Mouse (Mus musculus) liver, postnatal 0 days (tissue): Measurements from ENCODE around the gene Odf3. TPM values are rescaled to one million over a fixed set of nuclear protein-coding genes. Genes with fewer than 3 reads are reported as not detected.
A peak's percentile ranks its signal among the peaks of the same experiment; 100 is the strongest.

Experiments
- ATAC-seq: fragments of 200-750 bp; cut with Nextera tagmentation; 2 replicates; pipeline ENCODE4 v1.8.0; 2017; ENCODE audit warnings: mild to moderate bottlenecking, moderate library complexity
- DNase-seq: peaks from one replicate; pipeline ENCODE4 v3.0.0-alpha.2; 2016
- H3K27ac ChIP-seq: fragments of 300-500 bp; sonication (generic); 2 replicates; pipeline ENCODE4 v1.5.1; 2014; ENCODE audit warnings: antibody characterized with exemption, moderate library complexity, mild to moderate bottlenecking, low read depth
- H3K27me3 ChIP-seq: fragments of 300-500 bp; sonication (generic); 2 replicates; pipeline ENCODE4 v1.6.1; 2014; ENCODE audit warnings: low read length, control low read depth, mixed read lengths; ENCODE audit not compliant: insufficient read depth
- H3K36me3 ChIP-seq: fragments of 300-500 bp; sonication (generic); replicated peaks from 2 replicates; pipeline ENCODE4 v1.6.1; 2014; ENCODE audit warnings: mild to moderate bottlenecking, control low read depth, low read length, moderate library complexity, mixed read lengths; ENCODE audit not compliant: insufficient read depth
- H3K4me1 ChIP-seq: fragments of 300-500 bp; sonication (generic); 2 replicates; pipeline ENCODE4 v1.6.1; 2014; ENCODE audit warnings: antibody characterized with exemption, mild to moderate bottlenecking, control low read depth; ENCODE audit not compliant: insufficient read depth
- H3K4me2 ChIP-seq: fragments of 300-500 bp; sonication (generic); 2 replicates; pipeline ENCODE4 v1.6.1; 2014; ENCODE audit warnings: low read depth, mild to moderate bottlenecking, low read length, moderate library complexity, mixed read lengths
- H3K4me3 ChIP-seq: fragments of 300-500 bp; sonication (generic); 2 replicates; pipeline ENCODE4 v1.5.1; 2014; ENCODE audit warnings: low read depth, low read length
- H3K9ac ChIP-seq: fragments of 300-500 bp; sonication (generic); replicated peaks from 2 replicates; pipeline ENCODE4 v1.6.1; 2014; ENCODE audit warnings: mild to moderate bottlenecking, moderate library complexity
- H3K9me3 ChIP-seq: fragments of 300-500 bp; sonication (generic); 2 replicates; pipeline ENCODE4 v1.6.1; 2016; ENCODE audit warnings: mild to moderate bottlenecking, control low read depth, low read length, mixed read lengths
- CTCF ChIP-seq: sonication (generic); IDR thresholded peaks from 2 replicates; pipeline ENCODE4 v1.5.1; 2016; ENCODE audit warnings: antibody characterized with exemption, low read depth
- EP300 ChIP-seq: IDR thresholded peaks from 2 replicates; pipeline ENCODE4 v1.6.1; 2016; ENCODE audit warnings: antibody characterized with exemption, low read depth, mild to moderate bottlenecking
- WGBS: fragments of 180-500 bp; shearing (Covaris S2); extraction: QIAGEN DNeasy Blood & Tissue Kit; methylation state at CpG from one replicate; pipeline ENCODE4 v1.1.7; 2014; ENCODE audit not compliant: insufficient replicate concordance; 5-methylcytosine and 5-hydroxymethylcytosine counted together
- polyA plus RNA-seq: library from polyadenylated mRNA; unstranded; fragments of >200 nt; fragmentation: Nextera tagmentation; extraction: Ambion mirVana; gene quantifications from 2 replicates; pipeline ENCODE4 v1.2.1, GENCODE M21; 2015

Gene Odf3
- not detected in 2 replicates for polyA plus RNA-seq

GRCm38 (mm10) chr7:140847755-140848580 lies at the start of gene Odf3:
Gene Odf3 (plus strand): TSS chr7:140847805.
- peaks cover 7% of the 10 kb centered on the region for H3K4me1 ChIP-seq
- H3K9ac ChIP-seq: no peak within 1 kb of the TSS
- TF ChIP-seq EP300 (no peak), CTCF (0 out of 2 replicates have a peak, but pooled peaks have one; percentile 6)
- no peaks in the 10 kb centered on the region for H3K9me3 ChIP-seq
- H3K27me3 ChIP-seq: no peaks in the 10 kb centered on the region
- DNase-seq (peak; percentile 45), ATAC-seq (no peak)
- peaks cover 8% of the 10 kb centered on the region for H3K36me3 ChIP-seq
- H3K27ac ChIP-seq: no peak within 1 kb of the TSS
- WGBS: 55% methylated on average over 11 of the region's 11 CpGs
- H3K4me2 ChIP-seq: no peak within 1 kb of the TSS
- no peak within 1 kb of the TSS for H3K4me3 ChIP-seq

- TF ChIP-seq CTCF (no peak), EP300 (no peak)
- WGBS: 62% methylated on average over 2 of the region's 2 CpGs
These were observed 49.4 kb upstream of the Odf3 start for GRCm38 (mm10) chr7:140798212-140798611.

GRCm38 (mm10) chr7:140802629-140803028 lies 45.0 kb upstream of the Odf3 start:
- Histone ChIP-seq H3K4me1 (no peaks in the 10 kb centered on the region), H3K9me3 (no peaks in the 10 kb centered on the region), H3K4me2 (no peak overlapping the region), H3K36me3 (no peaks in the 10 kb centered on the region), H3K27me3 (no peaks in the 10 kb centered on the region), H3K4me3 (no peak overlapping the region), H3K9ac (no peak overlapping the region), H3K27ac (no peak overlapping the region)
- DNase-seq (no peak), ATAC-seq (no peak)
- 77% methylated on average over 6 of the region's 6 CpGs for WGBS
- no peak for TF ChIP-seq CTCF

More at GRCm38 (mm10) chr7:140798212-140798611, 49.4 kb upstream of the Odf3 start:
- ATAC-seq (no peak), DNase-seq (no peak)
- Histone ChIP-seq H3K4me2 (no peak overlapping the region), H3K9ac (no peak overlapping the region), H3K4me1 (no peaks in the 10 kb centered on the region), H3K36me3 (no peaks in the 10 kb centered on the region), H3K27ac (no peak overlapping the region), H3K9me3 (no peaks in the 10 kb centered on the region), H3K4me3 (no peak overlapping the region), H3K27me3 (no peaks in the 10 kb centered on the region)

- WGBS: 4% methylated on average over 1 of the region's 1 CpGs
- Histone ChIP-seq H3K27me3 (no peaks in the 10 kb centered on the region), H3K9me3 (no peaks in the 10 kb centered on the region), H3K4me2 (no peak overlapping the region), H3K27ac (no peak overlapping the region), H3K36me3 (no peaks in the 10 kb centered on the region), H3K9ac (no peak overlapping the region), H3K4me1 (no peaks in the 10 kb centered on the region), H3K4me3 (no peak overlapping the region)
- DNase-seq (peak; percentile 71), ATAC-seq (peak; percentile 84)
- TF ChIP-seq CTCF: peak; percentile 88
- TF ChIP-seq EP300: no peak
These were observed 41.9 kb upstream of the Odf3 start for GRCm38 (mm10) chr7:140805704-140806103.

- Histone ChIP-seq H3K4me1 (no peaks in the 10 kb centered on the region), H3K4me2 (no peak overlapping the region), H3K27ac (no peak overlapping the region), H3K4me3 (no peak overlapping the region), H3K9ac (no peak overlapping the region), H3K9me3 (no peaks in the 10 kb centered on the region), H3K36me3 (no peaks in the 10 kb centered on the region), H3K27me3 (no peaks in the 10 kb centered on the region)
- TF ChIP-seq CTCF: peak; percentile 32
- no peak for TF ChIP-seq EP300
- ATAC-seq: no peak
- DNase-seq: no peak
- WGBS: 87% methylated on average over 6 of the region's 6 CpGs
These were observed 37.1 kb upstream of the Odf3 start for GRCm38 (mm10) chr7:140810496-140810895.

- DNase-seq (no peak), ATAC-seq (no peak)
- no peaks in the 10 kb centered on the region for H3K36me3 ChIP-seq
- no peaks in the 10 kb centered on the region for H3K27me3 ChIP-seq
- H3K4me1 ChIP-seq: no peaks in the 10 kb centered on the region
- TF ChIP-seq CTCF: no peak
- no peak for TF ChIP-seq EP300
- H3K9ac ChIP-seq: no peak overlapping the region
- 83% methylated on average over 13 of the region's 13 CpGs for WGBS
- H3K4me2 ChIP-seq: no peak overlapping the region
- no peak overlapping the region for H3K4me3 ChIP-seq
- no peak overlapping the region for H3K27ac ChIP-seq
- no peaks in the 10 kb centered on the region for H3K9me3 ChIP-seq
These were observed 35.9 kb upstream of the Odf3 start for GRCm38 (mm10) chr7:140811714-140812113.
